Mouse (Mus musculus): ENCODE measurements around the gene Glt1d1.

DNA sequence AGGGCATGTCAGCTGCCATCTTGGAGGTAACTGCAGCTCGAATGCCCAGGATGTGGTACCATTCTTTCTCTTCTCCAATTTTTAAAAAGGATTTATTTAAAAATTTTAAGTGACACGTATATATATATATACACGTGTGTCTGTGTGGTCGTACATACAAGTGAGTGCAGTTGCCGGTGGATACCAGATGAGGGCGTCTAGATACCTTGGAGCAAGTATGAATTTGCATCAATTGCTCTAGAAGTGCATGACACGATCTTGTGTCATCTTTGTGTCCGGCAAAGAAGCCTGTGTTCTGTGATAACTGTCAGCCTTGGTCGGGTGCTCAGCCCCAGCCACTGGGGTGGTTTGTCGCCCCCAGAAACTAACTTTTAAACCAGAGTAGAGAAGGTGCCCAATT, 59.0 kb downstream of the Glt1d1 start:
- no peak for TF ChIP-seq CTCF (IDR thresholded peaks at IDR 0.05; ENCODE audit: low read depth, low read length)
- TF ChIP-seq POLR2A (IDR thresholded peaks at IDR 0.05; ENCODE audit: extremely low read depth, insufficient read depth, low read length) = no peak

Data from liver, adult 2 months (tissue).